Mouse (Mus musculus) hindbrain, embryonic 16.5 days (tissue): ENCODE data around the gene Slc4a8. TPM values are rescaled to one million over a fixed set of nuclear protein-coding genes. Genes with fewer than 3 reads are reported as not detected.

Experiments used
- ATAC-seq: fragments of 200-750 bp; cut with Nextera tagmentation; 2 replicates; pipeline ENCODE4 v1.8.0; 2017; ENCODE audit warnings: moderate TSS enrichment, moderate library complexity
- H3K27ac ChIP-seq: fragments of 300-500 bp; sonication (generic); 2 replicates; pipeline ENCODE4 v1.5.1; 2014; ENCODE audit warnings: low read depth, mild to moderate bottlenecking, control low read depth, low read length, moderate library complexity
- H3K27me3 ChIP-seq: fragments of 300-500 bp; sonication (generic); replicated peaks from 2 replicates; pipeline ENCODE4 v1.6.1; 2014; ENCODE audit warnings: low read length; ENCODE audit not compliant: control insufficient read depth, insufficient read depth
- H3K36me3 ChIP-seq: fragments of 300-500 bp; sonication (generic); 2 replicates; pipeline ENCODE4 v1.6.1; 2014; ENCODE audit warnings: mild to moderate bottlenecking, low read length, moderate library complexity, mixed read lengths; ENCODE audit not compliant: control insufficient read depth, insufficient read depth
- H3K4me1 ChIP-seq: fragments of 300-500 bp; sonication (generic); 2 replicates; pipeline ENCODE4 v1.6.1; 2014; ENCODE audit warnings: low read depth, low read length; ENCODE audit not compliant: control insufficient read depth, insufficient read depth
- H3K4me2 ChIP-seq: fragments of 300-500 bp; sonication (generic); 2 replicates; pipeline ENCODE4 v1.6.1; 2014; ENCODE audit warnings: mild to moderate bottlenecking, low read length, control low read depth, moderate library complexity
- H3K4me3 ChIP-seq: fragments of 300-500 bp; sonication (generic); 2 replicates; pipeline ENCODE4 v1.5.1; 2014; ENCODE audit warnings: mild to moderate bottlenecking, low read length, control low read depth, moderate library complexity
- H3K9ac ChIP-seq: fragments of 300-500 bp; sonication (generic); 2 replicates; pipeline ENCODE4 v1.6.1; 2014; ENCODE audit warnings: low read depth, mild to moderate bottlenecking, control low read depth, low read length, moderate library complexity
- H3K9me3 ChIP-seq: fragments of 300-500 bp; sonication (generic); 2 replicates; pipeline ENCODE4 v1.6.1; 2014; ENCODE audit warnings: mild to moderate bottlenecking, low read length, moderate library complexity; ENCODE audit not compliant: control insufficient read depth
- WGBS: fragments of 180-500 bp; shearing (Covaris S2); extraction: QIAGEN DNeasy Blood & Tissue Kit; methylation state at CpG from one replicate; pipeline ENCODE4 v1.1.7; 2014; 5-methylcytosine and 5-hydroxymethylcytosine counted together
- polyA plus RNA-seq: library from polyadenylated mRNA; unstranded; fragments of >200 nt; fragmentation: Nextera tagmentation; extraction: Ambion mirVana; gene quantifications from 2 replicates; pipeline ENCODE4 v1.2.1, GENCODE M21; 2015

Gene Slc4a8
- polyA plus RNA-seq, 1 experiment from 2014 or later = 27.9 TPM

DNA sequence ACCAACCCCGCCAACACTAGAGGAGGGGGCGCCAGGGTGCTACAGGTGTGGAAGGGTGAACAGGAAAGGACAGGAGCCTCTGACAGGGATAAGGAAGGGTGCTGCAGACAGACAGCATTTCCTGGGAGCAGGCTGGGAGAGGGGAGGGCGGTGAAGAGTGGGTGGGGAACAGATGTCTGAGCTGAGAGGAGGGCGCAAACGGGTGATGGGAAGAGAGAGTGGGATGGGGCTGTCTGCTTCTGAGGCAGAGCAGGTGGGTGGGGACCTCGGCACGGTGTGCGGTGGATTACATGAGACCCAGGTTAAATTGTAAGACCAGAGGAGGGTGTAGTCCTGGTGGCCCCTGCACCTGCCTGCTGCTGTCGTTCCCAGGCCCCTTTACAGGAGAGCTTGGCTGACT lies 68.2 kb downstream of the Slc4a8 start:
- Histone ChIP-seq H3K9ac (no peak overlapping the region), H3K27me3 (no peaks in the 10 kb centered on the region; the same call in 1 of the 2 replicates), H3K4me3 (no peak overlapping the region), H3K4me1 (peaks cover 5% of the 10 kb centered on the region; the same call in 1 of the 2 replicates), H3K9me3 (no peaks in the 10 kb centered on the region), H3K36me3 (no peaks in the 10 kb centered on the region), H3K27ac (no peak overlapping the region), H3K4me2 (no peak overlapping the region)
- 79% methylated on average over 9 of the region's 9 CpGs for WGBS
- ATAC-seq = peak; percentile 27; the same call in 1 of the 2 replicates

GRCm38 (mm10) chr15:100830682-100831081 lies 69.1 kb downstream of the Slc4a8 start:
- no peaks in the 10 kb centered on the region for H3K36me3 ChIP-seq
- WGBS = 63% methylated on average over 6 of the region's 6 CpGs

DNA sequence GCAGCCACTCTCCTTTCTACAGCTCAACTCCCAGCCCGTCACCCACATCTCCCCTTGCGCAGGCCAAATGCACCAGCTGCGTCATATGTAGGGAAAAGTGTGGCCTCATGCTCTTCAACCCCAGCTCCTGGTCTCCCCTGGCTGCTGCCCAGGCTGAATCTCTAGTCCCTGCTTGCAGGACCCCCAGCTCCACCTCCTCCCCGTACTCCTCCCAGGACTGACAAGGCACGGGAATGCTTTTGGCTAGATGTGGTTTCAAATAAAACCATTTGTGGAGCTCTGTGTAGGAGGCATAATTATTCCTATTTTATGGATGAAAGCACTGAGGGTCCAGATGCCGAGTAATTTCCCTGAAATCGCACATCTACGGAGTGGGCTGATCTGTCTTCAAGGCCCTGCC lies 70.6 kb downstream of the Slc4a8 start:
- no peak for ATAC-seq
- H3K4me3 ChIP-seq = no peak overlapping the region

More at GRCm38 (mm10) chr15:100830682-100831081, 69.1 kb downstream of the Slc4a8 start:
- H3K9me3 ChIP-seq = no peaks in the 10 kb centered on the region
- no peak overlapping the region for H3K9ac ChIP-seq
- H3K27me3 ChIP-seq = no peaks in the 10 kb centered on the region
- no peaks in the 10 kb centered on the region for H3K4me1 ChIP-seq
- H3K4me3 ChIP-seq = no peak overlapping the region
- no peak overlapping the region for H3K27ac ChIP-seq
- H3K4me2 ChIP-seq = no peak overlapping the region
- no peak for ATAC-seq

GRCm38 (mm10) chr15:100832784-100833183 lies 71.2 kb downstream of the Slc4a8 start:
- Histone ChIP-seq H3K4me1 (no peaks in the 10 kb centered on the region), H3K4me3 (no peak overlapping the region), H3K9ac (no peak overlapping the region), H3K9me3 (peaks cover 3% of the 10 kb centered on the region; the same call in 1 of the 2 replicates), H3K36me3 (no peaks in the 10 kb centered on the region), H3K27me3 (no peaks in the 10 kb centered on the region), H3K27ac (no peak overlapping the region), H3K4me2 (no peak overlapping the region)
- no peak for ATAC-seq
- 21% methylated on average over 7 of the region's 7 CpGs for WGBS

More for the DNA sequence above, 70.6 kb downstream of the Slc4a8 start:
- Histone ChIP-seq H3K9me3 (no peaks in the 10 kb centered on the region), H3K27me3 (no peaks in the 10 kb centered on the region), H3K4me1 (no peaks in the 10 kb centered on the region), H3K4me2 (no peak overlapping the region), H3K27ac (no peak overlapping the region), H3K36me3 (no peaks in the 10 kb centered on the region), H3K9ac (no peak overlapping the region)
- 75% methylated on average over 8 of the region's 8 CpGs for WGBS

- peaks cover 4% of the 10 kb centered on the region; the same call in 1 of the 2 replicates for H3K9me3 ChIP-seq
- H3K36me3 ChIP-seq = no peaks in the 10 kb centered on the region
- no peak overlapping the region for H3K4me2 ChIP-seq
- no peak overlapping the region for H3K4me3 ChIP-seq
- no peaks in the 10 kb centered on the region for H3K27me3 ChIP-seq
- no peak overlapping the region for H3K9ac ChIP-seq
- ATAC-seq = no peak
- 85% methylated on average over 8 of the region's 8 CpGs for WGBS
- no peak overlapping the region for H3K27ac ChIP-seq
- H3K4me1 ChIP-seq = no peaks in the 10 kb centered on the region
These were observed 75.2 kb downstream of the Slc4a8 start for GRCm38 (mm10) chr15:100836729-100837128.

DNA sequence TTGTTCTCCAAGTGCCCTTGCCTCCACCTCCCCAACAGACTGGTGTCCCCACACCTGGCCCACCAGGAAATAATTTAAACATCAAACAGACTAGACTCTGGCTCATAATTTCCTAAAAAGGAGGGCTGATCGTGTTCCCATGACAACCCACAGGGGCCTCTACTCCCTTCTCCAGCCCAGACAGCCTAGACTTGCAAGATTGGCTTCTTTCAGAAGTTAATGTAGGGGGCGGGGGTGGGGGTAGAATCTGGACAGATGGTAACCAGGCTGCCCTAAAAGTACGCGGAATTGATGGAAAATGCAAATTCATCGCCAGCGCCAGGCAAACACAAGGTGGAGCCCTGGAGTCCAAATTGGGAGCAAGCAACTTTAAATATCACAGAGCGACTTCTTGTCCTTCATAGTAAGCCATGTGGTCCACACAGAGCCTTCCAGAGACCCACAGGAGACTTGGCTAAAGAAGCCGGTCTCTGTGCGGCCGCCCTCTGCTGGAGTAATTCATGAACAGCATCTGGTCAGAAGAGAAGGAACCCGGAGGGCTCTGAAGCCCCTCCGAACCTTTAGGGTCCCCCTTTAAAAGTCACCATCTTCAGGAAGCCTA lies 77.2 kb downstream of the Slc4a8 start:
- peak; percentile 65; the same call in 1 of the 2 replicates for ATAC-seq
- H3K27ac ChIP-seq = no peak overlapping the region
- H3K9ac ChIP-seq = no peak overlapping the region
- no peaks in the 10 kb centered on the region for H3K27me3 ChIP-seq
- no peaks in the 10 kb centered on the region for H3K4me1 ChIP-seq
- H3K4me3 ChIP-seq = no peak overlapping the region
- no peaks in the 10 kb centered on the region for H3K36me3 ChIP-seq
- 36% methylated on average over 12 of the region's 12 CpGs for WGBS
- peaks cover 4% of the 10 kb centered on the region; the same call in 1 of the 2 replicates for H3K9me3 ChIP-seq
- no peak overlapping the region for H3K4me2 ChIP-seq

DNA sequence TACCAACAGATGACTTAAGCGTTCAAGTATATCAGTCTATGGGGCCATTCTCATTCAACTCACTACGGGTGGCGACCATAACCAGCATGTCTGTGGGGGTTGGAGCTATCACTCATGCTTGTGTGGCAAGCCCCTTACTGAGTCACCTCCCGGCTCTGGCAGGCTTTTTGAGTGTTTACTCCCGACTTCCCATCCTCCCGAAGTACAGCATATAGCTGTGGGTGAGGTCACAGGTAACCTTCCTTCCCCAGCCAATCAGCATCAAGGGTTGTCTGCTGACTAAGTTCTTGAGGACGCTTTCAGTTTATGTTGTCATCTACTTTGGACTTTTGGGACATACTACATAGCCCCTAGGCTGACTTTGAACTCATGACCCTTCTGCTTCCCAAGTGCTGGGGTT lies 82.8 kb downstream of the Slc4a8 start:
- Histone ChIP-seq H3K9me3 (peaks cover 3% of the 10 kb centered on the region; the same call in 1 of the 2 replicates), H3K4me3 (no peak overlapping the region), H3K4me2 (no peak overlapping the region), H3K27ac (no peak overlapping the region), H3K9ac (no peak overlapping the region), H3K4me1 (peaks cover 6% of the 10 kb centered on the region; the same call in 1 of the 2 replicates), H3K27me3 (no peaks in the 10 kb centered on the region), H3K36me3 (no peaks in the 10 kb centered on the region)
- no peak for ATAC-seq
- 80% methylated on average over 7 of the region's 7 CpGs for WGBS

DNA sequence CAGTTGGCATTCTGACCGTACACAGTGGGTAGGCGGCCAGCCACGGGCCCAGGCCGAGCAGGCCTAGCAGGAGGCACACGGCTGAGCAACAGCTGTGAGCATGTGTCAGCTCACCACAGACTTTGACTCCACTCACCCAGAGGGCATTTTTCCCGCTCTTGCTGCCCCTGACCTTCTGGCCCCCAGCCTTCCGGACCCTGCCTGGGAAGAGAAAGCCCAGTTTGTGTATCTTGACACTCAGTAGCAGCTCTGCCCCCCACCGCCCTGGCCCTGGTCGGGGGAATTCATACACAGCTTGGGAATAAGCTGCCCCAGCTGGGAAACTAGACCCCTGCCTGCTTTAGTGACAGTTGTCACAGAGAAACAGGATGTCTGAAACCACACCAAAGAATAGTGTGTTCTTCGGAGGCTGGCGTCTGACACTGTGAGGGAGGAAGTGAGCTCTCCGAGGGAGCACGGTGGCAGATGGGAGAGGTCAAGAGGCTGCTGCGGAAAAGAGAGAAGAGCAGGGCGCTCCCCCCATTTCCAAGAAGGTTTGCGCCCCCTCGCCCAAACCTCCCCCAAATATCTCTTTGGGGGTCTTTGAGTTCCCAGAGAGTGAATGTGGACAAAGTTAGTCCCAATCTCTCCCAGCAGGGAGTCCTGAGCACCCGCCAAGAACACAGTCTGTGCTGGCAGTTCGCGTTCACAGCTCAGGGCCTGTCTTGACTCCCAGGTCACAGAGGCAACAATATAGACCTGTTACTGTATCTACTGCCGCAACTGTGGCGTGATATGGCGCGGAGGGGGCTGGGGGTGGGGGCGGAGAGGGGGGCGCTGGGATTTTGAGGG lies 83.7 kb downstream of the Slc4a8 start:
- Histone ChIP-seq H3K4me3 (no peak overlapping the region), H3K27ac (no peak overlapping the region), H3K9ac (no peak overlapping the region), H3K4me2 (no peak overlapping the region), H3K27me3 (no peaks in the 10 kb centered on the region), H3K4me1 (peaks cover 6% of the 10 kb centered on the region; the same call in 1 of the 2 replicates), H3K36me3 (no peaks in the 10 kb centered on the region), H3K9me3 (peaks cover 3% of the 10 kb centered on the region; the same call in 1 of the 2 replicates)
- ATAC-seq = peak; percentile 58; the same call in 1 of the 2 replicates
- 40% methylated on average over 26 of the region's 26 CpGs for WGBS

DNA sequence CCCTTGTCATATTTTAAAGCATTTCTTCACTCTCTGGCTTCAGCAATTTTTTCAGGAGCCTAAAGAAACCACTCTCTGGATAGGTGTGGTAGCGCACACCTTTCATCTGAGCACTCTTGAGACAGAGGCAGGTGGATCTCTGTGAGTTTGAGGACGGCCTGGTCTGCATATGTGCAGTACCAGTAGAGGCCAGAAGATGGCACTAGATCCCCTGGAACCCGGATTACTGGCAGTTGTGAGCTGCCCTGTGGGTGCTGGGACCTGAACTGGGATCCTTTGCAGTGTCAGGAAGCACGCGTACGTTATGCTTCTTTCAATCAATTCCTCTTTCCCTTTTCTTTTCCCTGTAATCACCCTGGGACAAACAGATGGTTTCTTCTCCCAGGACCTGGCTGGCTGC lies 85.6 kb downstream of the Slc4a8 start:
- no peaks in the 10 kb centered on the region for H3K36me3 ChIP-seq
- H3K27me3 ChIP-seq = no peaks in the 10 kb centered on the region
- H3K4me1 ChIP-seq = peaks cover 6% of the 10 kb centered on the region; the same call in 1 of the 2 replicates
- ATAC-seq = no peak
- WGBS = 92% methylated on average over 6 of the region's 6 CpGs
- no peak overlapping the region for H3K4me2 ChIP-seq
- H3K9me3 ChIP-seq = peaks cover 3% of the 10 kb centered on the region; the same call in 1 of the 2 replicates
- no peak overlapping the region for H3K27ac ChIP-seq
- no peak overlapping the region for H3K4me3 ChIP-seq
- H3K9ac ChIP-seq = no peak overlapping the region
